Mouse (Mus musculus) sigmoid colon, adult 10 weeks (tissue): ENCODE results near the gene Zmiz2. TPM values are rescaled to one million over a fixed set of nuclear protein-coding genes. Genes with fewer than 3 reads are reported as not detected.

ENCODE experiments used
- polyA plus RNA-seq: library from polyadenylated mRNA; stranded (reverse); fragments of 350-450 nt; fragmentation: Illumina TruSeq; extraction: RNeasy Lipid Tissue Mini Kit (QIAGEN cat#74804); gene quantifications from one replicate; pipeline ENCODE4 v1.2.3, GENCODE M21; 2014; ENCODE audit warnings: low read depth, low replicate concordance

Zmiz2 gene
- polyA plus RNA-seq: 1.1 TPM

DNA sequence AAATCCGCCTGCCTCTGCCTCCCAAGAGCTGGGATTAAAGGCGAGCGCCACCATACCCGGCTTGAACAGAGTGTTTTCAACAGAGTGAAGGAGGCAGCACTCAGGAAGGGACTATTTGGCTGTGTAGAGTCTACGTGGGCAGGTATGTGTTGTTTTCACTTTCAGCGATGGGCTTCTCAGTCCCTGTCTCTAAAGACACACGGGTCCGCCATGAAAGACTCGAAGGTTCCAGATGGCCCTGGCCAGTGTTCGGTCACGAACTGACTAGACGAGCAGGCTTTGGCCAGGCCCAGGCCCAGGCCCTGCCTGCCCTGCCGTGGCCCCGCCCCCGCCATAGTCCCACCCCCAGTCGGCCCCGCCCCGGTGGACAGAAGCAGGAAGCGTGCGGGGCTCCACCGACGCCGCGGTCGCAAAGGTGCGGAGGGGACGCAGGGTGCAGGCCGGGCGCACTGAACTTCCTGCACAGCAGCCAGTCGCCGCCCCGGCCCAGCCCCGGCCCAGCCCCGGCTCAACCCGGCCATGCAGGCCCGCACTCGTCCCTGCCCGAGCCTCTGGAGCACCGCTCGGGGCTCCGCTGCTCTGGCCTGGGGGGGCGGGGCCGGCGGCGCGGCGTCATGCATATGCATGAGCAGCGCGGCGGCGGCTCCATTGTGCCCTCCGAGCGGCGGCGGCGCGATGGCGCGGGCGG lies at the start of gene Zmiz2:
TSS of gene Zmiz2 (plus strand) at position 349 of the 688 bp plus-strand sequence.

GRCm38 (mm10) chr11:6414751-6415550 lies 26.1 kb downstream of the Zmiz2 start, which contains the start of gene Ppia:
Gene Ppia (plus strand): TSS chr11:6415443.

DNA sequence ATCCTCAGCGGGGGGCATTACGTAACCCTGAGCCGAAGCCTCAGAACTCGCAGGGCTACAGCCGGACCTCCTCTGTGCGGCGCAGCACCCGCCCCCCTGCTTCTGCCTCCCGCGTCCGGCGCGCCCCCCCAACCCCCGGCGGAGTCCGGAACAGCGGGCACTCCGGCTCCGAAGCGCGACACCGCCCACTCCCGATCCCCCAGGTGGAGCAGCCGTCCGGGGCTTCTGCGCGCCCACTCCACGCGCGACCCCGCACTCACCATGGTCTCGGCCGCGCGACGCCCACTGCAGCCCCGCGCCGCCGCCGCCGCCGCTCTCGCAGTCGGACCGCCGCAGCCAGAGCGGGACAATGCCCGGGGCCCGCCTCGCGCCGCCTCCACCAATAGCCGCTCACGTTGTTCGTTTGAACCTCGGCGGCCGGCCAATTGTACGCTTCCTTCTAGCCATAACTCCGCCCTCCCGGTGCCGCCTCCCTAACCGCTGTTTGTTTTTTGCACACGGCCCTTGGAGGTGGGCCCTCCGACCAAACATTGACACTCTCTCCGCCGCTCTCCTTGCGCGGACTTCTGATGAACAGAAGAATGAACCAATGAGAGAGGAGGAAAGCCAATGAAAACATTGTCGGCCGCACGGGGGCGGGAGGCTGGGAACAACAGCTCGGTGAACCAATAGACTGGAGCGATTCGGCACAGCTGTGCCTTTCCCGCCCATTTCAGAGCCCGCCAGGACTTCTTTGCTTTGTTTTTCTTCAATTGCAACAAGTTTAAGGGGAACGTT lies 55.4 kb downstream of the Zmiz2 start, which contains the start of gene H2afv:
TSS of gene H2afv (minus strand) at position 367 of the 777 bp plus-strand sequence.

Other genes starting within 250 kb of the Zmiz2 start
- not detected for gene A730071L15Rik, start 189.0 kb upstream of the Zmiz2 start, polyA plus RNA-seq
- gene Nudcd3, start 188.7 kb upstream of the Zmiz2 start, polyA plus RNA-seq: 17.1 TPM
- not detected for gene Npc1l1, start 158.9 kb upstream of the Zmiz2 start, polyA plus RNA-seq
- 7.0 TPM for gene Ddx56, start 121.3 kb upstream of the Zmiz2 start, polyA plus RNA-seq
- 33.3 TPM for gene Tmed4, start 114.2 kb upstream of the Zmiz2 start, polyA plus RNA-seq
- gene Ogdh, start 97.4 kb upstream of the Zmiz2 start, polyA plus RNA-seq: 80.8 TPM
- 849 TPM for gene Ppia, start 26.4 kb downstream of the Zmiz2 start, polyA plus RNA-seq
- gene H2afv, start 55.4 kb downstream of the Zmiz2 start, polyA plus RNA-seq: 11.7 TPM
- 233 TPM for gene Purb, start 86.8 kb downstream of the Zmiz2 start, polyA plus RNA-seq
- 1.1 TPM for gene Myo1g, start 131.9 kb downstream of the Zmiz2 start, polyA plus RNA-seq
- gene Ccm2, start 157.8 kb downstream of the Zmiz2 start, polyA plus RNA-seq: 3.1 TPM
- not detected for gene Nacad, start 217.0 kb downstream of the Zmiz2 start, polyA plus RNA-seq
- gene Tbrg4, start 237.0 kb downstream of the Zmiz2 start, polyA plus RNA-seq: 2.7 TPM
- gene Wap, start 249.6 kb downstream of the Zmiz2 start, polyA plus RNA-seq: not detected